Comparison of ENCODE assay signal across 16 mouse cellular contexts in the genomic region with DNA sequence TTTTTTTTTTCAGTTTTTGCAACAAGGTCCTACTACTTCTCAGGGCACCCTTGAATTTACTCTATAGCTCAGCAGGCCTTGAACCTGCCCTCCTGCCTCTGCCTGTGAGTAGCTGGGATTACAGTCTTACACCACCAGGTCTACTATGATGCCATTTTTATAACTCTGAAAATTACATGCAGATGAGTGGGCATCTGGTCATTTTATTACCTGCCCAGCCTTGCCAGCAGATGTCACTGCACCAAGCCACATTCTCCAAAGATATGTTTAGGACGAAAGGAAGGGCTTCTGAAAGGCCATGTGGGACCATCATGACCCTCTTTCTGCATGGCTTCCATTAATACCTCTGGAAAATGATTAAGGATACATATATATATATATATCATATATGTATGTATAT. TPM values are rescaled to one million over a fixed set of nuclear protein-coding genes. Genes with fewer than 3 reads are reported as not detected.
DNase-seq lines count a peak whose midpoint lies in the region; ATAC-seq and TF ChIP-seq lines count a peak whose summit lies in the region.
"Had no signal": no experiment of that assay in that cellular context is flagged by ENCODE, and none has a peak within 500 bp of the region (broad histone marks: within the 10 kb centered on the region; RNA-seq: fewer than 3 reads in every experiment).

No protein-coding gene starts in this region.

- ATAC-seq in hindbrain, postnatal 0 days = no peak
- ATAC-seq in hindbrain, embryonic 13.5 days (ENCODE audit: low FRiP score) = no peak
- ATAC-seq in liver, embryonic 16.5 days (ENCODE audit: low read depth) = peak; percentile 27; the same call in 1 of the 2 replicates
- no peak for ATAC-seq in cerebellum, adult (ENCODE audit: insufficient number of reproducible peaks, low FRiP score, low TSS enrichment)
- ATAC-seq in hindbrain, embryonic 14.5 days (ENCODE audit: low FRiP score) = no peak
- ATAC-seq: CD4-positive, CD25-positive, alpha-beta regulatory T cell, adult 4 months; midbrain, embryonic 15.5 days had no signal

- WGBS in hindbrain, postnatal 0 days = 37% methylated on average over 1 of the region's 1 CpGs
- WGBS in hindbrain, embryonic 13.5 days = 54% methylated on average over 1 of the region's 1 CpGs
- WGBS in bone marrow, adult 2 months = 31% methylated on average over 1 of the region's 1 CpGs
- WGBS in liver, embryonic 16.5 days (ENCODE audit: insufficient replicate concordance) = 27% methylated on average over 1 of the region's 1 CpGs
- WGBS in hindbrain, embryonic 10.5 days = 60% methylated on average over 1 of the region's 1 CpGs
- 66% methylated on average over 1 of the region's 1 CpGs for WGBS in hindbrain, embryonic 14.5 days

- TF ChIP-seq CTCF in hindbrain, postnatal 0 days (IDR thresholded peaks at IDR 0.05; ENCODE audit: low read depth) = peak; percentile 58
- peak; percentile 50 for TF ChIP-seq CTCF in bone marrow, adult 2 months (IDR thresholded peaks at IDR 0.05; ENCODE audit: control insufficient read depth, insufficient read depth, low read length)

- H3K9me3 ChIP-seq in hindbrain, postnatal 0 days (ENCODE audit: low read length) = no peaks in the 10 kb centered on the region
- no peaks in the 10 kb centered on the region for H3K9me3 ChIP-seq in hindbrain, embryonic 13.5 days
- no peaks in the 10 kb centered on the region for H3K9me3 ChIP-seq in liver, embryonic 16.5 days (replicated peaks; ENCODE audit: control insufficient read depth, low read length)
- H3K9me3 ChIP-seq in hindbrain, embryonic 10.5 days = no peaks in the 10 kb centered on the region
- H3K9me3 ChIP-seq in hindbrain, embryonic 14.5 days (ENCODE audit: control insufficient read depth, low read length) = no peaks in the 10 kb centered on the region
- H3K9me3 ChIP-seq: embryonic facial prominence, embryonic 13.5 days; midbrain, embryonic 15.5 days; neural tube, embryonic 13.5 days had no signal

- no peak overlapping the region for H3K4me2 ChIP-seq in hindbrain, postnatal 0 days (ENCODE audit: low read depth, low read length)
- no peak overlapping the region for H3K4me2 ChIP-seq in hindbrain, embryonic 13.5 days
- H3K4me2 ChIP-seq in liver, embryonic 16.5 days (ENCODE audit: low read depth, low read length) = 0 out of 2 replicates have a peak overlapping the region, but pooled peaks have one; percentile 6
- H3K4me2 ChIP-seq in hindbrain, embryonic 14.5 days (replicated peaks) = no peak overlapping the region
- H3K4me2 ChIP-seq: embryonic facial prominence, embryonic 13.5 days; midbrain, embryonic 15.5 days; neural tube, embryonic 13.5 days had no signal

- H3K4me3 ChIP-seq in hindbrain, postnatal 0 days (ENCODE audit: low read length) = no peak overlapping the region
- H3K4me3 ChIP-seq in hindbrain, embryonic 13.5 days = no peak overlapping the region
- no peak overlapping the region for H3K4me3 ChIP-seq in bone marrow, adult 2 months (replicated peaks; ENCODE audit: control insufficient read depth, low read depth, low read length)
- no peak overlapping the region for H3K4me3 ChIP-seq in liver, embryonic 16.5 days (ENCODE audit: low read depth, low read length)
- H3K4me3 ChIP-seq in hindbrain, embryonic 10.5 days = no peak overlapping the region
- H3K4me3 ChIP-seq in hindbrain, embryonic 14.5 days (replicated peaks; ENCODE audit: low read length) = no peak overlapping the region
- H3K4me3 ChIP-seq: embryonic facial prominence, embryonic 13.5 days; midbrain, embryonic 15.5 days; neural tube, embryonic 13.5 days had no signal

- no peaks in the 10 kb centered on the region for H3K36me3 ChIP-seq in hindbrain, postnatal 0 days (ENCODE audit: insufficient read depth, low read length)
- H3K36me3 ChIP-seq in hindbrain, embryonic 13.5 days = no peaks in the 10 kb centered on the region
- no peaks in the 10 kb centered on the region for H3K36me3 ChIP-seq in liver, embryonic 16.5 days (ENCODE audit: control insufficient read depth, insufficient read depth)
- H3K36me3 ChIP-seq in hindbrain, embryonic 10.5 days = no peaks in the 10 kb centered on the region
- no peaks in the 10 kb centered on the region for H3K36me3 ChIP-seq in hindbrain, embryonic 14.5 days (replicated peaks; ENCODE audit: control insufficient read depth, insufficient read depth)
- H3K36me3 ChIP-seq: embryonic facial prominence, embryonic 13.5 days; midbrain, embryonic 15.5 days; neural tube, embryonic 13.5 days had no signal

- H3K4me1 ChIP-seq in hindbrain, postnatal 0 days (ENCODE audit: insufficient read depth, low read length) = no peaks in the 10 kb centered on the region
- H3K4me1 ChIP-seq in hindbrain, embryonic 13.5 days (replicated peaks) = peaks cover 5% of the 10 kb centered on the region; the same call in 1 of the 2 replicates
- H3K4me1 ChIP-seq in bone marrow, adult 2 months (ENCODE audit: control insufficient read depth, insufficient read depth, low read length) = peaks cover 3% of the 10 kb centered on the region
- peaks cover 26% of the 10 kb centered on the region for H3K4me1 ChIP-seq in liver, embryonic 16.5 days (ENCODE audit: control insufficient read depth, low read depth, low read length)
- peaks cover 10% of the 10 kb centered on the region for H3K4me1 ChIP-seq in hindbrain, embryonic 10.5 days (replicated peaks)
- H3K4me1 ChIP-seq in hindbrain, embryonic 14.5 days (replicated peaks; ENCODE audit: control insufficient read depth, insufficient read depth, low read length) = no peaks in the 10 kb centered on the region
- H3K4me1 ChIP-seq: midbrain, embryonic 15.5 days had no signal

- no peaks in the 10 kb centered on the region for H3K27me3 ChIP-seq in hindbrain, postnatal 0 days (ENCODE audit: insufficient read depth, low read length)
- H3K27me3 ChIP-seq in hindbrain, embryonic 13.5 days = peaks cover 2% of the 10 kb centered on the region; the same call in 1 of the 2 replicates
- no peaks in the 10 kb centered on the region for H3K27me3 ChIP-seq in liver, embryonic 16.5 days (ENCODE audit: control insufficient read depth, insufficient read depth, low read depth, low read length)
- H3K27me3 ChIP-seq in hindbrain, embryonic 10.5 days (ENCODE audit: insufficient read depth, poor library complexity, severe bottlenecking) = no peaks in the 10 kb centered on the region
- H3K27me3 ChIP-seq in hindbrain, embryonic 14.5 days (ENCODE audit: control insufficient read depth, insufficient read depth, low read length) = no peaks in the 10 kb centered on the region
- H3K27me3 ChIP-seq: embryonic facial prominence, embryonic 13.5 days; midbrain, embryonic 15.5 days had no signal

- TF ChIP-seq POLR2A in bone marrow, adult 2 months (IDR thresholded peaks at IDR 0.05; ENCODE audit: borderline replicate concordance, control insufficient read depth, low read depth, low read length) = no peak

- H3K9ac ChIP-seq in hindbrain, postnatal 0 days (replicated peaks; ENCODE audit: low read length) = no peak overlapping the region
- H3K9ac ChIP-seq in hindbrain, embryonic 13.5 days = no peak overlapping the region
- H3K9ac ChIP-seq in liver, embryonic 16.5 days (ENCODE audit: low read depth, low read length) = peak overlapping the region; percentile 28; the same call in 1 of the 2 replicates
- no peak overlapping the region for H3K9ac ChIP-seq in hindbrain, embryonic 14.5 days
- H3K9ac ChIP-seq: embryonic facial prominence, embryonic 13.5 days; midbrain, embryonic 15.5 days; neural tube, embryonic 13.5 days had no signal

- peak; percentile 37 for DNase-seq in hindbrain, postnatal 0 days (ENCODE audit: low spot score)
- peak; percentile 52 for DNase-seq in 3T3-L1 (ENCODE audit: low read depth, low spot score)
- DNase-seq in hindbrain, embryonic 10.5 days (ENCODE audit: low spot score) = no peak
- DNase-seq in hindbrain, embryonic 14.5 days (ENCODE audit: low spot score) = no peak
- DNase-seq: adrenal gland, postnatal 14 days; cerebellum, adult 11-12 months; layer of hippocampus, postnatal 36 days had no signal

- no peak overlapping the region for H3K27ac ChIP-seq in hindbrain, postnatal 0 days
- H3K27ac ChIP-seq in hindbrain, embryonic 13.5 days = no peak overlapping the region
- no peak overlapping the region for H3K27ac ChIP-seq in bone marrow, adult 2 months (ENCODE audit: control insufficient read depth, insufficient read depth, low read depth, low read length, poor library complexity)
- peak overlapping the region; percentile 81 for H3K27ac ChIP-seq in liver, embryonic 16.5 days (ENCODE audit: low read length)
- H3K27ac ChIP-seq in hindbrain, embryonic 10.5 days = no peak overlapping the region
- H3K27ac ChIP-seq in hindbrain, embryonic 14.5 days = no peak overlapping the region
- H3K27ac ChIP-seq: embryonic facial prominence, embryonic 13.5 days; midbrain, embryonic 15.5 days; neural tube, embryonic 13.5 days had no signal

RNA-seq across cellular contexts. Expression of gene Kat7, which starts 9.5 kb away (rescaled TPM):
- total RNA-seq in hindbrain, postnatal 0 days (2014; rRNA removed) = 64.4 and 69.0 TPM in 2 replicates
- polyA plus RNA-seq in hindbrain, postnatal 0 days (2015; fragmentation: Nextera tagmentation; extraction: Ambion mirVana) = 59.0 and 66.6 TPM in 2 replicates
- polyA plus RNA-seq in hindbrain, embryonic 13.5 days (2015; fragmentation: Nextera tagmentation; extraction: Ambion mirVana) = 59.8 and 61.0 TPM in 2 replicates
- polyA plus RNA-seq in bone marrow, adult 2 months (2011; ENCODE audit: insufficient read depth, insufficient read length, low replicate concordance, missing spikeins) = 26.3 and 39.0 TPM in 2 replicates
- 29.4 and 31.2 TPM in 2 replicates for polyA plus RNA-seq in liver, embryonic 16.5 days (2015; fragmentation: Nextera tagmentation; extraction: Ambion mirVana)
- 79.0 and 84.9 TPM in 2 replicates for polyA plus RNA-seq in hindbrain, embryonic 10.5 days (2016; fragmentation: Nextera tagmentation; extraction: Ambion mirVana)
- 58.1 and 71.0 TPM in 2 replicates for polyA plus RNA-seq in hindbrain, embryonic 14.5 days (2014; fragmentation: Nextera tagmentation; extraction: Ambion mirVana)

RNA-seq across cellular contexts. Expression of gene Fam117a, which starts 17.3 kb away (rescaled TPM):
- total RNA-seq in hindbrain, postnatal 0 days (2014; rRNA removed) = 5.6 and 10.7 TPM in 2 replicates
- polyA plus RNA-seq in hindbrain, postnatal 0 days (2015; fragmentation: Nextera tagmentation; extraction: Ambion mirVana) = 1.9 and 2.8 TPM in 2 replicates
- polyA plus RNA-seq in hindbrain, embryonic 13.5 days (2015; fragmentation: Nextera tagmentation; extraction: Ambion mirVana) = 3.5 TPM in 2 replicates
- polyA plus RNA-seq in bone marrow, adult 2 months (2011; ENCODE audit: insufficient read depth, insufficient read length, low replicate concordance, missing spikeins) = 167 and 178 TPM in 2 replicates
- 73.5 and 81.3 TPM in 2 replicates for polyA plus RNA-seq in liver, embryonic 16.5 days (2015; fragmentation: Nextera tagmentation; extraction: Ambion mirVana)
- 10.8 and 11.0 TPM in 2 replicates for polyA plus RNA-seq in hindbrain, embryonic 10.5 days (2016; fragmentation: Nextera tagmentation; extraction: Ambion mirVana)
- 2.8 and 3.5 TPM in 2 replicates for polyA plus RNA-seq in hindbrain, embryonic 14.5 days (2014; fragmentation: Nextera tagmentation; extraction: Ambion mirVana)

RNA-seq across cellular contexts. Expression of gene Tac4, which starts 58.2 kb away (rescaled TPM):
- total RNA-seq in hindbrain, postnatal 0 days (2014; rRNA removed) = not detected in 2 replicates
- polyA plus RNA-seq in hindbrain, postnatal 0 days (2015; fragmentation: Nextera tagmentation; extraction: Ambion mirVana) = not detected in 2 replicates
- not detected in 2 replicates for polyA plus RNA-seq in hindbrain, embryonic 13.5 days (2015; fragmentation: Nextera tagmentation; extraction: Ambion mirVana)
- polyA plus RNA-seq in bone marrow, adult 2 months (2011; ENCODE audit: insufficient read depth, insufficient read length, low replicate concordance, missing spikeins) = not detected in 2 replicates
- polyA plus RNA-seq in liver, embryonic 16.5 days (2015; fragmentation: Nextera tagmentation; extraction: Ambion mirVana) = not detected in 2 replicates
- 0.12 TPM in 1 of 2 replicates, not detected in the other for polyA plus RNA-seq in hindbrain, embryonic 10.5 days (2016; fragmentation: Nextera tagmentation; extraction: Ambion mirVana)
- 0.17 TPM in 1 of 2 replicates, not detected in the other for polyA plus RNA-seq in hindbrain, embryonic 14.5 days (2014; fragmentation: Nextera tagmentation; extraction: Ambion mirVana)
- total RNA-seq: adrenal gland, postnatal 14 days; layer of hippocampus, postnatal 36 days had no signal
- polyA plus RNA-seq: CD4-positive, CD25-positive, alpha-beta regulatory T cell, adult 4 months; embryonic facial prominence, embryonic 13.5 days; gonadal fat pad, adult 2 months; midbrain, embryonic 15.5 days had no signal

Comparison
In these comparisons a context has a peak if more than half of its experiments do, and no peak if none do; other contexts are left out.
1. DNase-seq: peak in hindbrain, postnatal 0 days (single experiment) and 3T3-L1 (single experiment); none in hindbrain, embryonic 10.5 days (single experiment) and hindbrain, embryonic 14.5 days (single experiment).